Mouse (Mus musculus) cerebral cortex, adult 2 months (tissue): ENCODE results near the gene Zfp451.

ENCODE experiments used
- WGBS: fragments of 180-500 bp; shearing (Covaris S2); methylation state at CpG from one replicate; pipeline ENCODE4 v1.1.7; 2018; 5-methylcytosine and 5-hydroxymethylcytosine counted together

The Zfp451 gene

DNA sequence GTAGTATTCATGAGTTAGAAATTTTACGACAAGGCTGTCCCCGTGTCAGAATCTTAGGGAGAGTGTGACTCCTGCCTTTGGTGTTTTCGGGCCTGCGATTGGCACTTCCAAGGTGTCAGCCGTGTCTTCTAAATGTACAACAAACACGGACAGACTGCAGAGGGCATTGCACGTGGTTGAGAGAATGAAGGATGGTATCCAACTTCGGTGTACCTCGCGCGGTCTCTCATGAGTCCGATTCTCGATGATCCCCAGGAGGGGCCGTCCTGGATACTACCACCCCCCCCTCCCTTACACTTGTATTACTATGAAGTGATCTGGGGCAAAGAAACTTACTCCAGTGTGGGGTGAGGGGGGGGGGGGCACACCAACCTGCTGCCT, 57.4 kb downstream of the Zfp451 start:
- WGBS, result 4% methylated on average over 14 of the region's 14 CpGs

DNA sequence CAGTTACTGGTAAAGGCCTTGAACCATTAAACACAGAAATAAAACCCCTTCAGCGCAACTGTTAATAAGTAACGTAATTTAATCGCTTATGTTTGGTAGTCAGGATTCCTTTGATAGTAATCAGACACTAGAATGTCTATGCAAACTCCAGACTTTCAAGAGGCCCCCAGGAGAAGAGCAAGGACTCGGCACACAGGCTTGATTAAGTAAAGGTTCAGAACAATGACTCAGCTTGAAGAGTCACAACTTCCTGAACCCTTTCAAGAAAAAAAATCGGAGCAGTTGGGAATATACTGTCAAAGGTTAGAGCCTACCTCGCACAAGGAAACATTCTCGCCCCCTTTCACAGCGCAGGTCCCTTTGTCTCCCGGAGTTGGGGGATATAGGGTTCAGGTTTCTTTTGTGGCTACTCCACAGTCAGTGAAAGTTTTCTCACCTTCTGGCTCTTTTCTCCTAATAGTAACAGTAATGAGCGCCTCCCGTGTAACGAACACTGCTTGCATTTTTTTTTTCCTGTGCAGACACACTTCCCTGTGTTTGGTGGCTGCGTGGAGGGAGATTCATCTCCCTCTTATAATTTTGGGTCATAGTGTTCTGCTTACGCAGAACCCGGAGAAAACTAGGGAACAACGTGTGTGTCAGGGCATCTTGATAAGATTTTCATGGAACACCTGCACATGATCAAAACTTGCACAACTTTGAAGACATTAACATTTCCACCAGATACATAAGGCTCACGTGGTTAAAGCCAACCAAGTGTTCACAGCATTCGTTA, 58.0 kb downstream of the Zfp451 start:
- WGBS, result 34% methylated on average over 18 of the region's 18 CpGs

- 67% methylated on average over 7 of the region's 7 CpGs for WGBS
Observed at GRCm38 (mm10) chr1:33755799-33756198, 58.6 kb downstream of the Zfp451 start.

DNA sequence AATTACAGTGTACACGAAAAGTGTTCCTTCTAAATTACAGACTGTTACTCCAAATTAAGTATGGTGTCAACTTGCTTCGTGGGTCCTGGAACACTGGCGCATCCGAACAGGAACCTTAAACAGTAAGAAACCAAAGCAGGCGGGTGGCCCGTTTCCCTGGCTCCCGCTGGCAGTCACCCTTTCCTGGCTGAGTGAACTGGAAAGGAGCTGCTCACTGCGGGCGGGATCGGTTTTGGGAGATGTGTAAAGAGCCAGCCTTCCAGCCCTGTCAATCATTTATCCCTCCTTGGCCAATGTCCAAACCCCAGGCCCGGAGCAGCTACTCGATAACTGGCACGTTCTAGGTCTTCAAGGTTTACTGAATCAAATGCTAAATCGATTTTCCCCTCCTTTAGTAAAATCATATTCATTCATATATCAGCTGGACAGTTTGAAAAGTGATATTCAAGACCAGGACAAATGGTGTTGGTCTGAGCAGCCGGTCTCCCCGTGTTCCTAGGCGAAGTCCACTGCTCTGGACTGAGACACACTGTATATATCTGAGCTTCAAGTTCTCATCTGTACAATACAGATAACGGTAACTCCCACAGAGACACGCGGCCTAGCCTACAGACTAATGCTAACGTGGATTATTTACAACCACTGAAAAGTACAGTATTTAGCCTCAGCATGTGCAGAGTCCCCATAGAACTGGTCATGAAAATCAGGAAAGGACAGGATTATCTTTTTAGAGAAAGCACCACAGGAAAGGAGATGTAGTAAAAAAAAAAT, 59.2 kb downstream of the Zfp451 start:
- 61% methylated on average over 21 of the region's 21 CpGs for WGBS

DNA sequence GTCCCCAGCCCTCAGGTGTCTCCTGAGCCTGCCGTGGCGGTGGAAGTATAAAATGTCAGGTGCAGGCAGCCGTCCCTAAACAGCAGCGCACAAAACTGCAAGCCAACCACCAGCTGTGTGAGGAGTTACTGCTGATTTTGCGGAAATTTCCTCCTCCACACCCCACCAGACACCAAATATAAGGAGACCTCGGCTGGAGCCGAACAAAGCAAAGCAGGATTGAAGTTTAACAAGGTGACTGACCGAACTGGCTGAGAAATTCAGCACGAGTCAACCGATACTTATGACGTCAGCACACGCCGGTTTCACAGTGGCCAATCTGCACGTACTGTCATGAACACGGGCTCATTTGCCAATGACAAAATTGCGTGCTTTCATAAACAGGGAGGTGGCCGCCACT, 60.3 kb downstream of the Zfp451 start:
- WGBS, result 76% methylated on average over 17 of the region's 17 CpGs

- 45% methylated on average over 10 of the region's 10 CpGs for WGBS
Observed at GRCm38 (mm10) chr1:33751283-33751682, 63.1 kb downstream of the Zfp451 start.

DNA sequence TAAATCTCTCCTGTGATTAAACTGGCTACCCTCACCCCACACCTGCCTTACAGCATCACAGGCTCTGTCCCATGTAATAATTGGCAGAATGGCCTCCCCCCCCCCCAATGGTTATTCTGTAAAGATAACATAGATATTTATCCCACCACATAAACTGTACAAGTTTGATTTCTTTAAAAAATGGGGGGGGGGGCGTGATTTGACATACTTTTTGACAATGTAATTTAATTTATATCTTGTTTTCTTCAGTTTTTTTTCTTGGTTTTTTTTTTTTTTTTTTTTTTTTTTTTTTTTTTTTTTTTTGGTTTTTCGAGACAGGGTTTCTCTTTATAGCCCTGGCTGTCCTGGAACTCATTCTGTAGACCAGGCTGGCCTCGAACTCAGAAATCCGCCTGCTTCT, 64.7 kb downstream of the Zfp451 start:
- WGBS, result 78% methylated on average over 4 of the region's 4 CpGs

DNA sequence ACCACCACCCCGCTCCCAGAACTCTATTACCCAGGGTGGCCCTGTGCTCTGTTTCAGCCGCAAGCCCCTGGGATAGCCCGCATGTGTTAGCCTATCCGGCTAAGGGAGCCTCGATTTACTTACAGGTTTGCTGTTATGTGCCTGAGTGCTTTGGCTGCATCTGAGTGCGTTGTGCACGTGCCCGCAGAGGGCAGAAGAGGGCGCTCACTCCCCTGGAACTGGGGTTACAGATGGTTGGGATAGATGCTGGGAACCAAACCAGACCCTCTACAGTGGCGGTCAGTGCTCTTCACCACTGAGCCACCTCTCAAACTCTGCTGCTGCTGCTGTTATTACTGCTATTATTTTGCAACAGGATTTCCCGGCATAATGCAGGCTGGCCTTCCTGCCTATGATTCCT, 65.3 kb downstream of the Zfp451 start:
- WGBS, result 93% methylated on average over 11 of the region's 11 CpGs

DNA sequence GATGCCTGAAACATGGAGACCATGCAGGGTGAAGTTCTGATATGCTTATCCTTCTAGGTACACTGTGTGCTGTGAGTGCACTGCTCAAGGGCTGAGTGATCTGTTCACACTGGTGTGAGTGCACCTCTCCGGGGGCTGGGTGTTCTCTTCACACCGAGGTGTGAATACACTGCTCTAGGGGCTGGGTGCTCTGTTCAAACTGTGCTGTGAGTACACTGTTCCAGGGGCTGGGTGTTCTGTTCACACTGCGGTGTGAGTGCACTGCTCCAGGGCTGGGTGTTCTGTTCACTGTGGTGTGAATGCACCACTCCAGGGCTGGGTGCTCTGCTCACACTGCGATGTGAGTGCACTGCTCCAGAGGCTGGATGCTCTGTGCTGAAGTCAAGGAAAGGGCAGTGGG, 68.5 kb downstream of the Zfp451 start:
- 88% methylated on average over 4 of the region's 4 CpGs for WGBS

DNA sequence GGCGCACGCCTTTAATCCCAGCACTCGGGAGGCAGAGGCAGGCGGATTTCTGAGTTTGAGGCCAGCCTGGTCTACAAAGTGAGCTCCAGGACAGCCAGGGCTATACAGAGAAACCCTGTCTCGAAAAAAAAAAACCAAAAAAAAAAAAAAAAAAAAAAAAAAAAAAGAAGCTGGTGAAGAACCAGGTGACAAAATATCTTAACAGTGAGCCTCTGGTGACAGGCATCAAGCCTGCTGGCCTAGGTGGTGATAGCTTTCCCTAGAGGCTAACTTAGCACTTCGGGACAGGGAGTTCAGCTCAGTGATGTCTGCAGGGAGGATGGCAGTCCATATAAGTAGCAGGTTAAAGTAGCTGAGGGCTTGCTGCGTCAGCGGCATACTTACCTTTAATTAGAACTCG, 69.6 kb downstream of the Zfp451 start:
- 99% methylated on average over 9 of the region's 9 CpGs for WGBS

DNA sequence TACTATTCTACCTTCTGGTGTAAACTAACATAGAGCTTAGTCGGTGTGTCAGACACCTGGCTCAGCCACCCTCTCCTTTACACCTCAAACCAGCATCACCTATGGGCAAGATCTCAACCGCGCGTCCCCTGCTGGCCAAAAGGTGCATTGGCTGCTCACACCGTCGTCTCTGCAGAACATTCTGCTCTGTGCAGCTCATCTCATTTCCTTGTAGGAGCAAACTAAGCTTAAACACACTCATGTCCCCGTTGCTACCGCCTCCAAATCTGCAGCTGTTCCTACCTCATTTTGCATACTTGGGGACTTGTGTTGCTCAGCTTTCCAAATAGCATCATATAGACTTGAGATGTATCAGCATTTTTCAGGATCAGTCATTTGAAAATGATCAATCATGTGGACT, 71.5 kb downstream of the Zfp451 start:
- 15% methylated on average over 8 of the region's 8 CpGs for WGBS

- WGBS, result 17% methylated on average over 12 of the region's 12 CpGs
Observed at GRCm38 (mm10) chr1:33739302-33739701, 75.1 kb downstream of the Zfp451 start.

DNA sequence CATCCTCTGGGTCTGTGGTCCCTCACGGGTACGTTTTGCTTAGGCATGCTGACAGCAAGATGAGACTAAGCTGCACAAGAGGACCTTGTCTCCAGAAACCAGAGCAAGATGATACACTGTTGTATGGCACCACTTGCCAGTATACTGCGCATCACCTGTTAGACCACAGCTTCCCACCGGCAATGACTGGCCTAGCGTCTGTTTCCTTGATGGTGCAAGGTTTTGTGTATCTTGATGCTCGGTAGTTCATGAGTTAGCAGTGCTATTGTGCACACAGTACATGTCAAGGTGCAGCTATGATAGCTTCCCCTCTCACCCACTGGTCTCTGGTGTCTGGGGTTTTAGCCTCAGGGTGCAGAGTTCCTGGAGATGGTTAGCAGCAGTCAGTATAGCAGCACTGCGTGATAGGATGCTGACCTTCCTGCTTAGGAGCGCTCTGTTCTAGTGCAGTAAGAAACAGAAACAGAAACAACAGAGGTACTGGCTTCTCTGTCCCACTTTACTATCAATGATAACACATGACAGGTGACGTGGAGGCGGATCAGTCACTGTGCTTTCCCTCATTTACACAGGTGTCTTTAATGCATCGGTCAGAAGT, 75.6 kb downstream of the Zfp451 start:
- 87% methylated on average over 11 of the region's 11 CpGs for WGBS

- WGBS, result 91% methylated on average over 11 of the region's 11 CpGs
Observed at GRCm38 (mm10) chr1:33738281-33738680, 76.1 kb downstream of the Zfp451 start.

- WGBS, result 65% methylated on average over 5 of the region's 5 CpGs
Observed at GRCm38 (mm10) chr1:33734001-33734685, 80.3 kb downstream of the Zfp451 start.

GRCm38 (mm10) chr1:33733044-33733443, 81.4 kb downstream of the Zfp451 start:
- WGBS, result 73% methylated on average over 9 of the region's 9 CpGs

GRCm38 (mm10) chr1:33725086-33725485, 89.3 kb downstream of the Zfp451 start:
- WGBS, result 93% methylated on average over 5 of the region's 5 CpGs

DNA sequence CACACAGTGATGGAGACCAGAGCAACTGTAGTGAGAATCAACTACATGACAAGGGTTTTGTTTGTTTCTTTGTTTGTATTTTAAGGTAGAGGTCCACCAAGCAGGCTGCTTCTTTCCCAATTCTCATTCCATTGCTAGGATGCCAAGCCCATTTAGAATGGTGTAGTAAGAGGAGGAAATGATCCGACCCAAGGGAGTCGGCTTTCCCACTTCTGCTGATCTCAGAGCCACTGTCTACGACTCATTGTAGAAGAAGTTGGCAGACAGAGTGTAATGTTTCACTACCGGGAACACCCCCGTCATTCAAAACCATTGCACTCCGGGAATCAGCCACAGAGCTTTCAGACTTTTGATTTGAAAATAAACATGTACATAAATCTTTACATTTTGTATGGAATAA, 89.9 kb downstream of the Zfp451 start:
- WGBS, result 73% methylated on average over 6 of the region's 6 CpGs

DNA sequence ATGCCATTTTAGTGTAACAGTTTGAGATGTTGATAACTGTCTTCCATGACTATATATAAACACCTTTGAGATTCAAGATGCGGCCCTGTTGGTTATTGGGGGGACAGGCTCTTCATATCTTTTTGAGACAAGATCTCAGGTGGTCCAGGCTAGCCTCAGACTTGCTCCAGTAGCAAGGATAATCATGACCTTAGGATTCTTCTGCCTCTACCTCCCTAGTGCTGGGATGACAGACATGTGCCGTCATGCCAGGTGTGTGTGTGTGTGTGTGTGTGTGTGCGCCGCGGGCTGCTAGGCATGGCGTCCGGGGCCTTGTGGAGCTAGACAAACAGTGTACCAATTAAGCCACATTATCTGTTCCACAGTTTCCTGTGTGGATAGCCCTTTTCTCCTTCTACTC, 93.4 kb downstream of the Zfp451 start:
- whole genome bisulfite sequencing, result 48% methylated on average over 7 of the region's 7 CpGs

- under 1% methylated on average over 40 of the region's 41 CpGs for WGBS
Observed at GRCm38 (mm10) chr1:33720231-33720630, 94.2 kb downstream of the Zfp451 start.

- WGBS, result under 1% methylated on average over 54 of the region's 54 CpGs
Observed at GRCm38 (mm10) chr1:33719733-33720225, 94.6 kb downstream of the Zfp451 start, which contains the start of gene Rab23. Gene Rab23, plus strand, starts transcription at chr1:33719887.

DNA sequence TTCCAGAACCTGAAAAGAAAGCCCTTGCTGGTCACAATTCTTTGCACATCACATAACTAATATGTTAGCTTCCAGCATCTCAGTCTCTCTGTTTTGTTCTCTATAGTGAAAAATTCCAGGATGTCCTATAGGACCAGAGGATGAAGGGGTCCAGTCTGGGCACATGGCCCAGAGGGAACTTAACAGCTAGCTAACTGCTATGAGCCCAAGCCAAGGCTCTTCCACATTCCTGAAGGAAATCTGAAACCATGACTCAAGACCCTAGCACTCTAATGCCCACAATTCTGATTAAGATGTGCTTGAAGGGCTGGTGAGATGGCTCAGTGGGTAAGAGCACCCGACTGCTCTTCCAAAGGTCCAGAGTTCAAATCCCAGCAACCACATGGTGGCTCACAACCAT, 96.8 kb downstream of the Zfp451 start:
- 100% methylated on average over 1 of the region's 1 CpGs for WGBS
